Mouse (Mus musculus): ENCODE results near the gene Lrpprc. TPM values are rescaled to one million over a fixed set of nuclear protein-coding genes. Genes with fewer than 3 reads are reported as not detected.
"Not testable (repeated sequence)": the region's sequence is repeated elsewhere in the genome, so short reads cannot be mapped to it uniquely, and the experiment has no call there.

Lrpprc gene
- polyA plus RNA-seq (2015; fragmentation: Nextera tagmentation; extraction: Ambion mirVana): 58.7 and 61.7 TPM in 2 replicates

GRCm38 (mm10) chr17:84790447-84791098 is at the start of gene Lrpprc:
Gene Lrpprc (minus strand): TSS chr17:84790789.
- WGBS: under 1% methylated on average over 51 of the region's 51 CpGs
- Histone ChIP-seq H3K9me3 (replicated peaks) (no peaks in the 10 kb centered on the region), H3K36me3 (no peaks in the 10 kb centered on the region), H3K4me3 (peak within 1 kb of the TSS; percentile 83), H3K27ac (peak within 1 kb of the TSS; percentile 76), H3K9ac (peak within 1 kb of the TSS; percentile 81), H3K4me1 (replicated peaks) (peaks cover 18% of the 10 kb centered on the region), H3K4me2 (peak within 1 kb of the TSS; percentile 82), H3K27me3 (no peaks in the 10 kb centered on the region)
- peak; percentile 98 for ATAC-seq (replicated peaks; ENCODE audit: insufficient number of reproducible peaks, insufficient read depth, low FRiP score, low read depth)

- Histone ChIP-seq H3K4me3 (no peak overlapping the region), H3K4me2 (no peak overlapping the region), H3K27me3 (0 out of 2 replicates have a peak, but pooled peaks cover 4% of the 10 kb centered on the region), H3K9ac (no peak overlapping the region), H3K36me3 (no peaks in the 10 kb centered on the region), H3K4me1 (replicated peaks) (no peaks in the 10 kb centered on the region), H3K27ac (no peak overlapping the region), H3K9me3 (replicated peaks) (no peaks in the 10 kb centered on the region)
- ATAC-seq (replicated peaks; ENCODE audit: insufficient number of reproducible peaks, insufficient read depth, low FRiP score, low read depth): no peak
- WGBS: 3% methylated on average over 3 of the region's 3 CpGs
Observed at GRCm38 (mm10) chr17:84837780-84838179, 47.2 kb upstream of the Lrpprc start.

GRCm38 (mm10) chr17:84835249-84835648 is 44.7 kb upstream of the Lrpprc start:
- Histone ChIP-seq H3K4me2 (no peak overlapping the region), H3K36me3 (no peaks in the 10 kb centered on the region), H3K4me3 (no peak overlapping the region), H3K9ac (no peak overlapping the region), H3K27me3 (0 out of 2 replicates have a peak, but pooled peaks cover 7% of the 10 kb centered on the region), H3K27ac (no peak overlapping the region), H3K4me1 (replicated peaks) (no peaks in the 10 kb centered on the region), H3K9me3 (replicated peaks) (no peaks in the 10 kb centered on the region)
- no peak for ATAC-seq (replicated peaks; ENCODE audit: insufficient number of reproducible peaks, insufficient read depth, low FRiP score, low read depth)
- WGBS: 72% methylated on average over 9 of the region's 9 CpGs

GRCm38 (mm10) chr17:84832346-84832745 is 41.8 kb upstream of the Lrpprc start:
- Histone ChIP-seq H3K9ac (no peak overlapping the region), H3K4me3 (no peak overlapping the region), H3K27ac (no peak overlapping the region), H3K27me3 (0 out of 2 replicates have a peak, but pooled peaks cover 6% of the 10 kb centered on the region), H3K4me2 (no peak overlapping the region), H3K9me3 (replicated peaks) (no peaks in the 10 kb centered on the region), H3K4me1 (replicated peaks) (no peaks in the 10 kb centered on the region), H3K36me3 (no peaks in the 10 kb centered on the region)
- WGBS: 68% methylated on average over 8 of the region's 8 CpGs
- no peak for ATAC-seq (replicated peaks; ENCODE audit: insufficient number of reproducible peaks, insufficient read depth, low FRiP score, low read depth)

GRCm38 (mm10) chr17:84828301-84828700 is 37.7 kb upstream of the Lrpprc start:
- Histone ChIP-seq H3K36me3 (no peaks in the 10 kb centered on the region), H3K9ac (no peak overlapping the region), H3K4me3 (no peak overlapping the region), H3K27me3 (peaks cover 12% of the 10 kb centered on the region; the same call in 1 of the 2 replicates), H3K27ac (no peak overlapping the region), H3K4me2 (no peak overlapping the region), H3K9me3 (replicated peaks) (no peaks in the 10 kb centered on the region), H3K4me1 (replicated peaks) (no peaks in the 10 kb centered on the region)
- ATAC-seq (replicated peaks; ENCODE audit: insufficient number of reproducible peaks, insufficient read depth, low FRiP score, low read depth): no peak
- 88% methylated on average over 6 of the region's 6 CpGs for WGBS

- Histone ChIP-seq H3K36me3 (no peaks in the 10 kb centered on the region), H3K4me2 (no peak overlapping the region), H3K4me3 (no peak overlapping the region), H3K27me3 (peaks cover 3% of the 10 kb centered on the region; the same call in 1 of the 2 replicates), H3K9me3 (replicated peaks) (no peaks in the 10 kb centered on the region), H3K9ac (no peak overlapping the region), H3K4me1 (replicated peaks) (no peaks in the 10 kb centered on the region), H3K27ac (no peak overlapping the region)
- ATAC-seq (replicated peaks; ENCODE audit: insufficient number of reproducible peaks, insufficient read depth, low FRiP score, low read depth): no peak
- WGBS: 5% methylated on average over 4 of the region's 4 CpGs
Observed at GRCm38 (mm10) chr17:84820603-84821002, 30.0 kb upstream of the Lrpprc start.

GRCm38 (mm10) chr17:84818390-84818789 is 27.8 kb upstream of the Lrpprc start:
- H3K9me3 ChIP-seq (replicated peaks): no peaks in the 10 kb centered on the region
- H3K4me3 ChIP-seq: no peak overlapping the region
- no peaks in the 10 kb centered on the region for H3K4me1 ChIP-seq (replicated peaks)
- ATAC-seq (replicated peaks; ENCODE audit: insufficient number of reproducible peaks, insufficient read depth, low FRiP score, low read depth): no peak
- H3K4me2 ChIP-seq: no peak overlapping the region
- 82% methylated on average over 5 of the region's 5 CpGs for WGBS
- H3K27ac ChIP-seq: no peak overlapping the region
- no peak overlapping the region for H3K9ac ChIP-seq
- no peaks in the 10 kb centered on the region for H3K36me3 ChIP-seq
- 0 out of 2 replicates have a peak, but pooled peaks cover 3% of the 10 kb centered on the region for H3K27me3 ChIP-seq

- no peak for ATAC-seq (replicated peaks; ENCODE audit: insufficient number of reproducible peaks, insufficient read depth, low FRiP score, low read depth)
- 0 out of 2 replicates have a peak, but pooled peaks cover 3% of the 10 kb centered on the region for H3K27me3 ChIP-seq
- no peaks in the 10 kb centered on the region for H3K36me3 ChIP-seq
- H3K4me2 ChIP-seq: no peak overlapping the region
- 74% methylated on average over 9 of the region's 9 CpGs for WGBS
- H3K4me1 ChIP-seq (replicated peaks): no peaks in the 10 kb centered on the region
- no peak overlapping the region for H3K27ac ChIP-seq
- no peak overlapping the region for H3K4me3 ChIP-seq
- H3K9me3 ChIP-seq (replicated peaks): no peaks in the 10 kb centered on the region
- H3K9ac ChIP-seq: no peak overlapping the region
Observed at GRCm38 (mm10) chr17:84816014-84816461, 25.4 kb upstream of the Lrpprc start.

GRCm38 (mm10) chr17:84814905-84815304 is 24.3 kb upstream of the Lrpprc start:
- Histone ChIP-seq H3K4me2 (no peak overlapping the region), H3K9me3 (replicated peaks) (no peaks in the 10 kb centered on the region), H3K4me3 (no peak overlapping the region), H3K27ac (no peak overlapping the region), H3K9ac (no peak overlapping the region), H3K27me3 (0 out of 2 replicates have a peak, but pooled peaks cover 3% of the 10 kb centered on the region), H3K4me1 (replicated peaks) (no peaks in the 10 kb centered on the region), H3K36me3 (no peaks in the 10 kb centered on the region)
- ATAC-seq (replicated peaks; ENCODE audit: insufficient number of reproducible peaks, insufficient read depth, low FRiP score, low read depth): no peak; the same call in 1 of the 2 replicates
- 68% methylated on average over 7 of the region's 7 CpGs for whole genome bisulfite sequencing

- not testable (repeated sequence) for H3K9me3 ChIP-seq (replicated peaks); ATAC-seq (replicated peaks; ENCODE audit: insufficient number of reproducible peaks, insufficient read depth, low FRiP score, low read depth); H3K9ac ChIP-seq; H3K4me2 ChIP-seq; H3K4me3 ChIP-seq; H3K4me1 ChIP-seq (replicated peaks); H3K27ac ChIP-seq; H3K36me3 ChIP-seq; H3K27me3 ChIP-seq
- 77% methylated on average over 14 of the region's 14 CpGs for WGBS
Observed at GRCm38 (mm10) chr17:84814192-84814591, 23.6 kb upstream of the Lrpprc start.

GRCm38 (mm10) chr17:84792006-84792405 is 1.4 kb upstream of the Lrpprc start:
- WGBS: 67% methylated on average over 5 of the region's 5 CpGs
- Histone ChIP-seq H3K9me3 (replicated peaks) (no peaks in the 10 kb centered on the region), H3K4me2 (no peak overlapping the region), H3K27me3 (no peaks in the 10 kb centered on the region), H3K36me3 (no peaks in the 10 kb centered on the region), H3K27ac (no peak overlapping the region), H3K4me1 (replicated peaks) (peaks cover 18% of the 10 kb centered on the region), H3K4me3 (no peak overlapping the region), H3K9ac (no peak overlapping the region)
- no peak for ATAC-seq (replicated peaks; ENCODE audit: insufficient number of reproducible peaks, insufficient read depth, low FRiP score, low read depth)

GRCm38 (mm10) chr17:84791156-84791555 is 567 bp upstream of the Lrpprc start:
- Histone ChIP-seq H3K36me3 (no peaks in the 10 kb centered on the region), H3K27ac (peak overlapping the region; percentile 76), H3K9ac (peak overlapping the region; percentile 81), H3K4me1 (replicated peaks) (peaks cover 18% of the 10 kb centered on the region), H3K9me3 (replicated peaks) (no peaks in the 10 kb centered on the region), H3K4me2 (peak overlapping the region; percentile 82), H3K4me3 (peak overlapping the region; percentile 83), H3K27me3 (no peaks in the 10 kb centered on the region)
- WGBS: 3% methylated on average over 8 of the region's 8 CpGs
- no peak for ATAC-seq (replicated peaks; ENCODE audit: insufficient number of reproducible peaks, insufficient read depth, low FRiP score, low read depth)
